Mouse (Mus musculus): ENCODE data around the gene Pth2.

DNA sequence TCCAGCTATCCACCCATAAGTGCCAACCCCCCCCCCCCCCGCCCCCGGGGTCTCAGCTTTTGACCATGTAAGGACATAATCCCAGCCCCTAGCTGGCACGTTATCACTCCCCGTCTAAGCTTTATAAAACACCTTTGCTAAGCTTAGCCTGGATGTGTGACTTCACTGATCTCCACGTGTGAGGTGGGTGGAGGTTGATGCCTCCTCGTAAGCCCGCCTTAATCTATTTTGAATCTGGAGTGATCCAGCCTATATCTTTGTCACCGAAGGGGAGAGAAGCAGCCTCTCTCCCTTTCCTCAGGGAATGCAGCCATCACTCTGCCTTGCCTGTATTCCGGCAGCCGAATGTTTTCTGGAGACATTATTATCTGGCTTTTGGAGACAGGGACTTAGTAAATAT is 21.9 kb downstream of the Pth2 start:
- TF ChIP-seq GATA1 (IDR thresholded peaks at IDR 0.05; ENCODE audit: low read length) (no peak), TAL1 (IDR thresholded peaks at IDR 0.05; ENCODE audit: low read length) (no peak)
